Mouse (Mus musculus): Measurements from ENCODE around the gene Pdx1. TPM values are rescaled to one million over a fixed set of nuclear protein-coding genes. Genes with fewer than 3 reads are reported as not detected.
A peak's percentile ranks its signal among the peaks of the same experiment; 100 is the strongest.

Gene Pdx1
- polyA plus RNA-seq, 1 experiment, result not detected

- no peak overlapping the region for H3ac ChIP-seq (ENCODE audit: control insufficient read depth, insufficient read length, low read depth)
- no peaks in the 10 kb centered on the region for H3K79me2 ChIP-seq (ENCODE audit: control insufficient read depth, insufficient read depth)
- peaks cover 27% of the 10 kb centered on the region for H3K27me3 ChIP-seq (ENCODE audit: control insufficient read depth, insufficient read depth, insufficient read length)
- TF ChIP-seq MAX (IDR thresholded peaks at IDR 0.05) (no peak), CEBPB (IDR thresholded peaks at IDR 0.05; ENCODE audit: low read depth) (no peak), USF1 (IDR thresholded peaks at IDR 0.05; ENCODE audit: low read depth) (no peak), CTCF (IDR thresholded peaks at IDR 0.05; ENCODE audit: control insufficient read depth, insufficient read depth, insufficient read length) (no peak), FOSL1 (IDR thresholded peaks at IDR 0.05; ENCODE audit: insufficient read depth, low read length, poor library complexity, severe bottlenecking) (no peak), MYOG (IDR thresholded peaks at IDR 0.05; ENCODE audit: control insufficient read depth, extremely low read depth, insufficient read length) (no peak), MYOD1 (IDR thresholded peaks at IDR 0.05; ENCODE audit: control insufficient read depth, insufficient read length, low read depth) (no peak)
- no peaks in the 10 kb centered on the region for H3K36me3 ChIP-seq (ENCODE audit: control insufficient read depth, insufficient read depth)
- H3K79me3 ChIP-seq (ENCODE audit: low read depth), result no peaks in the 10 kb centered on the region
- no peak overlapping the region for H3K4me3 ChIP-seq (ENCODE audit: insufficient read depth, poor library complexity, severe bottlenecking)
These were observed 47.6 kb downstream of the Pdx1 start for GRCm38 (mm10) chr5:147317321-147317720.

- H3K79me2 ChIP-seq (ENCODE audit: control insufficient read depth, insufficient read depth), result no peaks in the 10 kb centered on the region
- H3ac ChIP-seq (ENCODE audit: control insufficient read depth, insufficient read length, low read depth), result no peak overlapping the region
- H3K4me3 ChIP-seq (ENCODE audit: insufficient read depth, poor library complexity, severe bottlenecking), result no peak overlapping the region
- H3K27me3 ChIP-seq (ENCODE audit: control insufficient read depth, insufficient read depth, insufficient read length), result peaks cover 30% of the 10 kb centered on the region
- no peaks in the 10 kb centered on the region for H3K79me3 ChIP-seq (ENCODE audit: low read depth)
- TF ChIP-seq FOSL1 (IDR thresholded peaks at IDR 0.05; ENCODE audit: insufficient read depth, low read length, poor library complexity, severe bottlenecking) (no peak), CTCF (IDR thresholded peaks at IDR 0.05; ENCODE audit: control insufficient read depth, insufficient read depth, insufficient read length) (peak; percentile 50)
- no peaks in the 10 kb centered on the region for H3K36me3 ChIP-seq (ENCODE audit: control insufficient read depth, insufficient read depth)
These were observed 48.2 kb downstream of the Pdx1 start for GRCm38 (mm10) chr5:147317991-147318390.

DNA sequence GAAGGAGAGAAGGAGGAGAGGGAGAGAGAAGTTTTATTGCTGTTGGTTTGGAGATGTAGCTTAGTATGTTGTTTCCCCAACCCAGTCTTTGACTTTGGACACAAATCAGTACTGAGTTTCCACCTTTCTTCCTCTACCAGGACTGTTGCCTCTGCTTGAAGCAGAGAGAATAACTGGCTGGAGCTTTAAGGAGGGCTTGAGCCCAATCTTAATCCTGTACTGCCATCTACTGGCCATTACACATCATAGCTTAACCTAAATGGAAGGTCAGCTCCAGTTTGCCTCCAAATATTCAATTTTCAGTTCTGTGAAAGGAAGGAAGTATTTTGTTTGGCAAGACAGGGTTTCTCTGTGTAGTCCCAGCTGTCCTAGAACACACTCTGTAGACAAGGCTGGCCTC, 49.9 kb downstream of the Pdx1 start:
- TF ChIP-seq MAX (IDR thresholded peaks at IDR 0.05), result no peak
- no peak for TF ChIP-seq FOSL1 (IDR thresholded peaks at IDR 0.05; ENCODE audit: insufficient read depth, low read length, poor library complexity, severe bottlenecking)
- TF ChIP-seq USF1 (IDR thresholded peaks at IDR 0.05; ENCODE audit: low read depth), result no peak
- TF ChIP-seq MYOG (IDR thresholded peaks at IDR 0.05; ENCODE audit: control insufficient read depth, extremely low read depth, insufficient read length), result no peak
- no peak for TF ChIP-seq CEBPB (IDR thresholded peaks at IDR 0.05; ENCODE audit: low read depth)
- TF ChIP-seq CTCF (IDR thresholded peaks at IDR 0.05; ENCODE audit: control insufficient read depth, insufficient read depth, insufficient read length), result no peak
- TF ChIP-seq MYOD1 (IDR thresholded peaks at IDR 0.05; ENCODE audit: control insufficient read depth, insufficient read length, low read depth), result no peak

DNA sequence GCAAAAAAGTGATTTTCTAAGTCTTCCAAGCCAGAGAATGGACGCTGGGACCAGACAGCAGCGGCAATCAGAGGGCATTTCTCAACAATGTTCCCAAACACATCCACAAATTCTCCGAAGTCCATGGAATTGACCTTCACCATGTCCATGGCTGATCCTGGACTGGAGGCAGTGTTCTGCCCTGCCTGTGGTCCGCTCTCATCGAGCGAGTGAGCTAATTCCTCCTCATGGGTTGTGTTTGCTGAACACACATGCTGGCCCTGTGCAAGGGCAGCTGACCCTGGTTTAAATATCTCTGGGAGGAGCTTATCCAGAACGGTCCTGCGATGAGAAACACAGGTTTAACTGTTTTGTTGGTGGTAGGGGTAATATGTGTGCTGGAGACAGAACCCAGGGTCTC, 52.4 kb downstream of the Pdx1 start, which contains the start of gene Urad:
TSS of gene Urad (minus strand) at position 258 of the 400 bp plus-strand sequence.
- Histone ChIP-seq H3ac (ENCODE audit: control insufficient read depth, insufficient read length, low read depth) (no peak within 1 kb of the TSS), H3K27me3 (ENCODE audit: control insufficient read depth, insufficient read depth, insufficient read length) (peaks cover 27% of the 10 kb centered on the region), H3K36me3 (ENCODE audit: control insufficient read depth, insufficient read depth) (no peaks in the 10 kb centered on the region), H3K79me3 (ENCODE audit: low read depth) (no peaks in the 10 kb centered on the region), H3K4me3 (ENCODE audit: insufficient read depth, poor library complexity, severe bottlenecking) (no peak within 1 kb of the TSS), H3K79me2 (ENCODE audit: control insufficient read depth, insufficient read depth) (no peaks in the 10 kb centered on the region)
- TF ChIP-seq FOSL1 (IDR thresholded peaks at IDR 0.05; ENCODE audit: insufficient read depth, low read length, poor library complexity, severe bottlenecking) (no peak), USF1 (IDR thresholded peaks at IDR 0.05; ENCODE audit: low read depth) (no peak), MAX (IDR thresholded peaks at IDR 0.05) (no peak), MYOG (IDR thresholded peaks at IDR 0.05; ENCODE audit: control insufficient read depth, extremely low read depth, insufficient read length) (no peak), MYOD1 (IDR thresholded peaks at IDR 0.05; ENCODE audit: control insufficient read depth, insufficient read length, low read depth) (no peak), CEBPB (IDR thresholded peaks at IDR 0.05; ENCODE audit: low read depth) (no peak), CTCF (IDR thresholded peaks at IDR 0.05; ENCODE audit: control insufficient read depth, insufficient read depth, insufficient read length) (no peak)

More for the DNA sequence above, 49.9 kb downstream of the Pdx1 start:
- H3K27me3 ChIP-seq (ENCODE audit: control insufficient read depth, insufficient read depth, insufficient read length), result peaks cover 22% of the 10 kb centered on the region
- no peaks in the 10 kb centered on the region for H3K79me2 ChIP-seq (ENCODE audit: control insufficient read depth, insufficient read depth)
- no peak overlapping the region for H3K4me3 ChIP-seq (ENCODE audit: insufficient read depth, poor library complexity, severe bottlenecking)
- H3K79me3 ChIP-seq (ENCODE audit: low read depth), result no peaks in the 10 kb centered on the region
- no peaks in the 10 kb centered on the region for H3K36me3 ChIP-seq (ENCODE audit: control insufficient read depth, insufficient read depth)
- no peak overlapping the region for H3ac ChIP-seq (ENCODE audit: control insufficient read depth, insufficient read length, low read depth)

DNA sequence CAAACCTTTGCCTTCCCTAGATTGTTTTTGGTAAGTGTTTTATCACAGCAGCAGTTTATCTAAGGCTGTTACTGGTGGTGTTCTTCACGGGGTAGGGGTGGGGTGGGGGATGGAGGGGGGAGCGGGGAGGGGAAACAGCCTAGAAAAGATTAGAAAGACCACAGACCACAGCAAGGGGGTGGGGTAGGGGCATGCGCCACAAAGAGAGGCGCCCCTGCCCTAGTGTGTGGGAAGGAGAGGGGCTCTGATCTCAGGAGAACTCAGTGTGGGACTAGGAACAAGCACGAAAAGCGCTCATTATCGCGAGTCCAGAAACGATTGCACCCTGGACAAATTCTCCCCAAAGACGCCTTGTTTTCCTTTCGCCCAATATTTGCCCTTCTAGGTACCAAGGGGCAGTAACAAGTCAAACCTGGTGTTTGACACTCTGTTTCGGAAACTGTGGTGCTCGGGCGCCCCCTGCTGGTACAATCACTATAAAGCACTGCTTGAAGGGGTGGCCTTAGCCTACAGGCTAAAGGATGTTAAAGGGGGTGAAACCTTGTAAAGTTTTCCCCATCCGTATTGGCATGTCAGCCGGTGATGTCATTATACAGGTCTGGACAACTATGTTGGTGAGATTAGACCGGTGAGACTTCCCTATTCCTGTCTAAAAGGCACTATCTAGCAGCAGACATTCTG, 53.6 kb downstream of the Pdx1 start:
- no peak overlapping the region for H3ac ChIP-seq (ENCODE audit: control insufficient read depth, insufficient read length, low read depth)
- H3K4me3 ChIP-seq (ENCODE audit: insufficient read depth, poor library complexity, severe bottlenecking), result no peak overlapping the region
- peaks cover 31% of the 10 kb centered on the region for H3K27me3 ChIP-seq (ENCODE audit: control insufficient read depth, insufficient read depth, insufficient read length)
- no peaks in the 10 kb centered on the region for H3K36me3 ChIP-seq (ENCODE audit: control insufficient read depth, insufficient read depth)
- TF ChIP-seq CTCF (IDR thresholded peaks at IDR 0.05; ENCODE audit: control insufficient read depth, insufficient read depth, insufficient read length) (peak; percentile 53), FOSL1 (IDR thresholded peaks at IDR 0.05; ENCODE audit: insufficient read depth, low read length, poor library complexity, severe bottlenecking) (no peak)
- H3K79me3 ChIP-seq (ENCODE audit: low read depth), result no peaks in the 10 kb centered on the region
- H3K79me2 ChIP-seq (ENCODE audit: control insufficient read depth, insufficient read depth), result no peaks in the 10 kb centered on the region

Small RNA genes within 50 kb of the gene (microRNA-seq; reads per million reads assigned to microRNA genes)
- gene Mir7k (ENCODE audit: borderline microRNAs expressed), result 0.48 reads per million, percentile 8 among the genes with 10 or more reads in this experiment

Other genes with a start within 250 kb of the Pdx1 start
- gene Lnx2, start 193.4 kb upstream of the Pdx1 start, polyA plus RNA-seq (2012; fragmentation: generic; extraction: Trizol), result 3.7 TPM
- 115 TPM for gene Polr1d, start 192.9 kb upstream of the Pdx1 start, polyA plus RNA-seq (2012; fragmentation: generic; extraction: Trizol)
- gene Gsx1, start 81.3 kb upstream of the Pdx1 start, polyA plus RNA-seq (2012; fragmentation: generic; extraction: Trizol), result not detected
- gene Cdx2, start 37.3 kb downstream of the Pdx1 start, polyA plus RNA-seq (2012; fragmentation: generic; extraction: Trizol), result not detected
- not detected for gene Urad, start 52.5 kb downstream of the Pdx1 start, polyA plus RNA-seq (2012; fragmentation: generic; extraction: Trizol)
- 0.01 TPM for gene Flt3, start 130.5 kb downstream of the Pdx1 start, polyA plus RNA-seq (2012; fragmentation: generic; extraction: Trizol)
- 12.8 TPM for gene Pan3, start 160.2 kb downstream of the Pdx1 start, polyA plus RNA-seq (2012; fragmentation: generic; extraction: Trizol)